Mouse (Mus musculus) midbrain, embryonic 14.5 days (tissue): ENCODE results near the gene Gm15155. TPM values are rescaled to one million over a fixed set of nuclear protein-coding genes. Genes with fewer than 3 reads are reported as not detected.

Experiments used
- polyA plus RNA-seq: library from polyadenylated mRNA; unstranded; fragments of >200 nt; fragmentation: Nextera tagmentation; extraction: Ambion mirVana; gene quantifications from 2 replicates; pipeline ENCODE4 v1.2.1, GENCODE M21; 2014

The Gm15155 gene
- polyA plus RNA-seq, 1 experiment from 2014 or later, result 0.57 TPM

Other genes with a start within 250 kb of the Gm15155 start
- gene Ptchd1, start 927 bp upstream of the Gm15155 start, polyA plus RNA-seq, result 15.7 and 17.6 TPM in 2 replicates